Mouse (Mus musculus) midbrain, embryonic 12.5 days (tissue): ENCODE data around the gene Ascc1. TPM values are rescaled to one million over a fixed set of nuclear protein-coding genes. Genes with fewer than 3 reads are reported as not detected.

Experiments used
- microRNA-seq: library from miRNA; unstranded; fragments of <30 nt; microRNA quantifications from one replicate; pipeline ENCODE4, GENCODE M21; 2017
- polyA plus RNA-seq: library from polyadenylated mRNA; unstranded; fragments of >200 nt; fragmentation: Nextera tagmentation; extraction: Ambion mirVana; gene quantifications from 2 replicates; pipeline ENCODE4 v1.2.1, GENCODE M21; 2016

Gene Ascc1
- polyA plus RNA-seq, 1 experiment from 2014 or later: 39.6 TPM

Small RNA genes lying within 50 kb of the gene (microRNA-seq; reads per million reads assigned to microRNA genes)
- gene Mir6906: not detected

Other genes with a start within 250 kb of the Ascc1 start
- 22.5 and 22.7 TPM in 2 replicates for gene Dnajb12, start 123.2 kb upstream of the Ascc1 start, polyA plus RNA-seq
- 47.6 and 51.6 TPM in 2 replicates for gene Ddit4, start 51.0 kb upstream of the Ascc1 start, polyA plus RNA-seq
- 110 and 115 TPM in 2 replicates for gene Anapc16, start 330 bp downstream of the Ascc1 start, polyA plus RNA-seq
- gene Spock2, start 103.4 kb downstream of the Ascc1 start, polyA plus RNA-seq: 23.8 and 25.7 TPM in 2 replicates
- gene Chst3, start 216.5 kb downstream of the Ascc1 start, polyA plus RNA-seq: 2.3 and 2.5 TPM in 2 replicates